Mouse (Mus musculus) heart, embryonic 16.5 days (tissue): ENCODE data around the gene Actl11. TPM values are rescaled to one million over a fixed set of nuclear protein-coding genes. Genes with fewer than 3 reads are reported as not detected.

Experiments used
- ATAC-seq: fragments of 200-750 bp; cut with Nextera tagmentation; replicated peaks from 2 replicates; pipeline ENCODE4 v1.8.0; 2017; ENCODE audit warnings: moderate number of reproducible peaks; ENCODE audit not compliant: insufficient read depth, low FRiP score; ENCODE audit errors: extremely low read depth
- H3K27ac ChIP-seq: fragments of 300-500 bp; sonication (generic); 2 replicates; pipeline ENCODE4 v1.5.1; 2014; ENCODE audit warnings: mild to moderate bottlenecking, low read length, control low read depth, moderate library complexity
- H3K27me3 ChIP-seq: fragments of 300-500 bp; sonication (generic); 2 replicates; pipeline ENCODE4 v1.6.1; 2014; ENCODE audit warnings: low read length, mixed read lengths; ENCODE audit not compliant: control insufficient read depth, insufficient read depth
- H3K36me3 ChIP-seq: fragments of 300-500 bp; sonication (generic); 2 replicates; pipeline ENCODE4 v1.6.1; 2014; ENCODE audit not compliant: control insufficient read depth, insufficient read depth
- H3K4me1 ChIP-seq: fragments of 300-500 bp; sonication (generic); 2 replicates; pipeline ENCODE4 v1.6.1; 2014; ENCODE audit warnings: low read length, mixed read lengths; ENCODE audit not compliant: control insufficient read depth, insufficient read depth
- H3K4me2 ChIP-seq: fragments of 300-500 bp; sonication (generic); 2 replicates; pipeline ENCODE4 v1.6.1; 2014; ENCODE audit warnings: low read depth, mild to moderate bottlenecking, control low read depth, low read length
- H3K4me3 ChIP-seq: fragments of 300-500 bp; sonication (generic); 2 replicates; pipeline ENCODE4 v1.5.1; 2014; ENCODE audit warnings: mild to moderate bottlenecking, control low read depth, low read length
- H3K9ac ChIP-seq: fragments of 300-500 bp; sonication (generic); 2 replicates; pipeline ENCODE4 v1.6.1; 2014; ENCODE audit warnings: low read length, control low read depth
- H3K9me3 ChIP-seq: fragments of 300-500 bp; sonication (generic); replicated peaks from 2 replicates; pipeline ENCODE4 v1.6.1; 2016; ENCODE audit warnings: low read length; ENCODE audit not compliant: control insufficient read depth
- WGBS: fragments of 180-500 bp; shearing (Covaris S2); extraction: QIAGEN DNeasy Blood & Tissue Kit; methylation state at CpG from one replicate; pipeline ENCODE4 v1.1.7; 2014; 5-methylcytosine and 5-hydroxymethylcytosine counted together
- polyA plus RNA-seq: library from polyadenylated mRNA; unstranded; fragments of >200 nt; fragmentation: Nextera tagmentation; extraction: Ambion mirVana; gene quantifications from 2 replicates; pipeline ENCODE4 v1.2.1, GENCODE M21; 2015

Actl11 gene
- polyA plus RNA-seq, 1 experiment from 2014 or later: not detected

- peaks cover 18% of the 10 kb centered on the region for H3K4me1 ChIP-seq
- ATAC-seq: no peak
- WGBS: 75% methylated on average over 15 of the region's 15 CpGs
- no peaks in the 10 kb centered on the region for H3K36me3 ChIP-seq
- H3K9ac ChIP-seq: no peak overlapping the region
- H3K4me3 ChIP-seq: no peak overlapping the region
- H3K27ac ChIP-seq: no peak overlapping the region
- H3K27me3 ChIP-seq: no peaks in the 10 kb centered on the region; the same call in 1 of the 2 replicates
- no peaks in the 10 kb centered on the region for H3K9me3 ChIP-seq
- no peak overlapping the region for H3K4me2 ChIP-seq
Observed at GRCm38 (mm10) chr9:107910025-107910769, 18.1 kb upstream of the Actl11 start.

GRCm38 (mm10) chr9:107914764-107915420, 13.4 kb upstream of the Actl11 start:
- 0 out of 2 replicates have a peak, but pooled peaks cover 4% of the 10 kb centered on the region for H3K27me3 ChIP-seq
- 73% methylated on average over 16 of the region's 16 CpGs for WGBS
- H3K27ac ChIP-seq: no peak overlapping the region
- H3K9ac ChIP-seq: no peak overlapping the region
- H3K4me2 ChIP-seq: no peak overlapping the region
- H3K36me3 ChIP-seq: no peaks in the 10 kb centered on the region
- H3K9me3 ChIP-seq: no peaks in the 10 kb centered on the region
- H3K4me1 ChIP-seq: no peaks in the 10 kb centered on the region
- H3K4me3 ChIP-seq: no peak overlapping the region
- ATAC-seq: no peak

- no peaks in the 10 kb centered on the region for H3K9me3 ChIP-seq
- no peak overlapping the region for H3K9ac ChIP-seq
- no peak for ATAC-seq
- H3K4me2 ChIP-seq: no peak overlapping the region
- 28% methylated on average over 13 of the region's 13 CpGs for WGBS
- 0 out of 2 replicates have a peak, but pooled peaks cover 4% of the 10 kb centered on the region for H3K27me3 ChIP-seq
- no peaks in the 10 kb centered on the region for H3K4me1 ChIP-seq
- no peak overlapping the region for H3K27ac ChIP-seq
- H3K4me3 ChIP-seq: no peak overlapping the region
- H3K36me3 ChIP-seq: no peaks in the 10 kb centered on the region
Observed at GRCm38 (mm10) chr9:107917895-107918608, 10.2 kb upstream of the Actl11 start.

- Histone ChIP-seq H3K27me3 (0 out of 2 replicates have a peak, but pooled peaks cover 4% of the 10 kb centered on the region), H3K9me3 (no peaks in the 10 kb centered on the region), H3K4me3 (no peak overlapping the region), H3K27ac (no peak overlapping the region), H3K4me2 (no peak overlapping the region), H3K9ac (no peak overlapping the region), H3K36me3 (no peaks in the 10 kb centered on the region), H3K4me1 (peaks cover 3% of the 10 kb centered on the region)
- ATAC-seq: no peak
- WGBS: 79% methylated on average over 6 of the region's 6 CpGs
Observed at GRCm38 (mm10) chr9:107918884-107919283, 9.4 kb upstream of the Actl11 start.

- H3K36me3 ChIP-seq: no peaks in the 10 kb centered on the region
- no peak overlapping the region for H3K9ac ChIP-seq
- 0 out of 2 replicates have a peak, but pooled peaks cover 4% of the 10 kb centered on the region for H3K27me3 ChIP-seq
- H3K9me3 ChIP-seq: no peaks in the 10 kb centered on the region
- H3K4me3 ChIP-seq: no peak overlapping the region
- no peak for ATAC-seq
- no peak overlapping the region for H3K4me2 ChIP-seq
- H3K27ac ChIP-seq: no peak overlapping the region
- peaks cover 9% of the 10 kb centered on the region for H3K4me1 ChIP-seq
- 75% methylated on average over 5 of the region's 5 CpGs for whole genome bisulfite sequencing
Observed at GRCm38 (mm10) chr9:107919441-107919840, 8.8 kb upstream of the Actl11 start.

- no peak overlapping the region for H3K9ac ChIP-seq
- no peaks in the 10 kb centered on the region for H3K9me3 ChIP-seq
- H3K4me2 ChIP-seq: no peak overlapping the region
- no peak overlapping the region for H3K4me3 ChIP-seq
- H3K27ac ChIP-seq: no peak overlapping the region
- peaks cover 19% of the 10 kb centered on the region for H3K4me1 ChIP-seq
- ATAC-seq: no peak
- no peaks in the 10 kb centered on the region for H3K27me3 ChIP-seq
- 41% methylated on average over 7 of the region's 7 CpGs for WGBS
- no peaks in the 10 kb centered on the region for H3K36me3 ChIP-seq
Observed at GRCm38 (mm10) chr9:107923021-107923420, 5.2 kb upstream of the Actl11 start.

GRCm38 (mm10) chr9:107923956-107924355, 4.3 kb upstream of the Actl11 start:
- H3K4me2 ChIP-seq: peak overlapping the region; percentile 30; the same call in 1 of the 2 replicates
- 18% methylated on average over 6 of the region's 6 CpGs for WGBS
- no peaks in the 10 kb centered on the region for H3K9me3 ChIP-seq
- no peaks in the 10 kb centered on the region for H3K36me3 ChIP-seq
- no peaks in the 10 kb centered on the region for H3K27me3 ChIP-seq
- H3K4me3 ChIP-seq: no peak overlapping the region
- H3K27ac ChIP-seq: no peak overlapping the region
- H3K9ac ChIP-seq: peak overlapping the region; percentile 8; the same call in 1 of the 2 replicates
- ATAC-seq: peak; percentile 59
- peaks cover 26% of the 10 kb centered on the region for H3K4me1 ChIP-seq

GRCm38 (mm10) chr9:107925251-107925650, 3.0 kb upstream of the Actl11 start:
- no peaks in the 10 kb centered on the region for H3K27me3 ChIP-seq
- no peak overlapping the region for H3K4me2 ChIP-seq
- peaks cover 26% of the 10 kb centered on the region for H3K4me1 ChIP-seq
- no peak overlapping the region for H3K4me3 ChIP-seq
- ATAC-seq: no peak
- no peak overlapping the region for H3K27ac ChIP-seq
- H3K9me3 ChIP-seq: no peaks in the 10 kb centered on the region
- WGBS: 45% methylated on average over 3 of the region's 3 CpGs
- no peak overlapping the region for H3K9ac ChIP-seq
- H3K36me3 ChIP-seq: no peaks in the 10 kb centered on the region
